Mouse (Mus musculus) CH12.LX (cell line): ENCODE results near the gene Tek. TPM values are rescaled to one million over a fixed set of nuclear protein-coding genes. Genes with fewer than 3 reads are reported as not detected.

Source experiments
- DNase-seq: peaks from one replicate; pipeline ENCODE4 v3.0.0-alpha.2; 2013; ENCODE audit errors: extremely low read depth
- H3K27ac ChIP-seq: 2 replicates; pipeline ENCODE4 v1.5.1; 2012; ENCODE audit warnings: low read depth, mild to moderate bottlenecking, control low read depth, moderate library complexity; ENCODE audit not compliant: insufficient read depth
- H3K27me3 ChIP-seq: replicated peaks from 2 replicates; pipeline ENCODE3; 2012; ENCODE audit warnings: inconsistent platforms
- H3K36me3 ChIP-seq, 2 experiments: replicated peaks in 1 of 2; 2 replicates each; pipeline versions ENCODE3 to v1.6.1; 2012; ENCODE audit warnings: inconsistent platforms in 1 of 2, low read length in 1 of 2, mild to moderate bottlenecking in 1 of 2, mixed read lengths in 1 of 2, moderate library complexity in 1 of 2; ENCODE audit not compliant: control insufficient read depth in 1 of 2, insufficient read depth in 1 of 2
- H3K4me1 ChIP-seq, 2 experiments: 2 replicates each; pipeline ENCODE4 v1.6.1; 2012; ENCODE audit warnings: inconsistent platforms in 1 of 2, moderate library complexity in 1 of 2; ENCODE audit not compliant: insufficient read depth in 2 of 2, control insufficient read depth in 1 of 2
- H3K4me2 ChIP-seq: 2 replicates; pipeline ENCODE4 v1.6.1; 2012; ENCODE audit warnings: low read depth, mild to moderate bottlenecking, control low read depth; ENCODE audit not compliant: poor library complexity, insufficient read depth, severe bottlenecking
- H3K4me3 ChIP-seq, 3 experiments: fragments of 150-350 bp in 1 of 3; sonication (generic) in 1 of 3; replicated peaks in 1 of 3; 2 replicates each; pipeline versions ENCODE3 to v1.5.1; 2011 to 2012; ENCODE audit warnings: low read depth in 2 of 3, low read length in 2 of 3, mild to moderate bottlenecking in 2 of 3, moderate library complexity in 2 of 3, control low read depth in 1 of 3, improper control_type of control experiment in 1 of 3, inconsistent platforms in 1 of 3, mixed read lengths in 1 of 3; ENCODE audit not compliant: poor library complexity in 1 of 3
- H3K79me2 ChIP-seq: replicated peaks from 2 replicates; pipeline ENCODE4 v1.6.1; 2012; ENCODE audit warnings: mild to moderate bottlenecking, moderate library complexity; ENCODE audit not compliant: control insufficient read depth, poor library complexity, insufficient read depth, severe bottlenecking; ENCODE audit errors: extremely low read depth
- H3K9ac ChIP-seq: 2 replicates; pipeline ENCODE4 v1.6.1; 2012; ENCODE audit warnings: low read depth, mild to moderate bottlenecking, control low read depth, moderate library complexity; ENCODE audit not compliant: insufficient read depth
- H3K9me3 ChIP-seq: replicated peaks from 2 replicates; pipeline ENCODE3; 2012; ENCODE audit warnings: low read length, inconsistent platforms, mixed read lengths
- CHD2 ChIP-seq: IDR thresholded peaks from 2 replicates; pipeline ENCODE4 v1.6.1; 2011; ENCODE audit warnings: low read length, improper control_type of control experiment
- E2F4 ChIP-seq: IDR thresholded peaks from 2 replicates; pipeline ENCODE4 v1.6.1; 2011; ENCODE audit warnings: low read depth, low read length, improper control_type of control experiment; ENCODE audit not compliant: insufficient replicate concordance
- EP300 ChIP-seq: IDR thresholded peaks from 2 replicates; pipeline ENCODE4 v1.6.1; 2011; ENCODE audit warnings: low read length, improper control_type of control experiment
- GABPA ChIP-seq: IDR thresholded peaks from 2 replicates; pipeline ENCODE4 v1.6.1; 2012; ENCODE audit warnings: low read depth, low read length, improper control_type of control experiment, inconsistent platforms; ENCODE audit not compliant: insufficient replicate concordance
- IRF4 ChIP-seq: IDR thresholded peaks from 2 replicates; pipeline ENCODE4 v1.6.1; 2014; ENCODE audit warnings: low read depth, mild to moderate bottlenecking, inconsistent platforms, low read length, improper control_type of control experiment
- MAX ChIP-seq: IDR thresholded peaks from 2 replicates; pipeline ENCODE4 v1.6.1; 2011; ENCODE audit warnings: low read length, improper control_type of control experiment
- MEF2A ChIP-seq: IDR thresholded peaks from 2 replicates; pipeline ENCODE4 v1.6.1; 2014; ENCODE audit warnings: low read depth, mild to moderate bottlenecking, inconsistent platforms, low read length, improper control_type of control experiment, borderline replicate concordance
- MXI1 ChIP-seq: IDR thresholded peaks from 2 replicates; pipeline ENCODE4 v1.6.1; 2011; ENCODE audit warnings: mild to moderate bottlenecking, low read depth, low read length, improper control_type of control experiment
- MYC ChIP-seq: IDR thresholded peaks from 2 replicates; pipeline ENCODE4 v1.6.1; 2011; ENCODE audit warnings: low read depth, mild to moderate bottlenecking, improper control_type of control experiment, low read length
- NRF1 ChIP-seq: IDR thresholded peaks from 2 replicates; pipeline ENCODE4 v1.6.1; 2014; ENCODE audit warnings: low read depth, mild to moderate bottlenecking, inconsistent platforms, low read length, improper control_type of control experiment, moderate library complexity
- PAX5 ChIP-seq: IDR thresholded peaks from 2 replicates; pipeline ENCODE4 v1.6.1; 2012; ENCODE audit warnings: low read length, inconsistent platforms, mixed read lengths
- POLR2AphosphoS2 ChIP-seq: IDR thresholded peaks from 2 replicates; pipeline ENCODE4 v1.6.1; 2011; ENCODE audit warnings: low read depth, low read length, improper control_type of control experiment
- RAD21 ChIP-seq: IDR thresholded peaks from 2 replicates; pipeline ENCODE4 v1.6.1; 2011; ENCODE audit warnings: low read depth, mild to moderate bottlenecking, low read length, improper control_type of control experiment, moderate library complexity
- SMC3 ChIP-seq: IDR thresholded peaks from 2 replicates; pipeline ENCODE4 v1.6.1; 2011; ENCODE audit warnings: low read depth, low read length, improper control_type of control experiment
- TCF12 ChIP-seq: IDR thresholded peaks from 2 replicates; pipeline ENCODE4 v1.6.1; 2014; ENCODE audit warnings: low read depth, mild to moderate bottlenecking, inconsistent platforms, low read length, improper control_type of control experiment
- UBTF ChIP-seq: IDR thresholded peaks from 2 replicates; pipeline ENCODE4 v1.6.1; 2012; ENCODE audit warnings: low read depth, mild to moderate bottlenecking, inconsistent platforms, low read length, improper control_type of control experiment, moderate library complexity
- USF1 ChIP-seq: IDR thresholded peaks from 2 replicates; pipeline ENCODE4 v1.6.1; 2014; ENCODE audit warnings: low read depth, mild to moderate bottlenecking, inconsistent platforms, low read length, improper control_type of control experiment
- USF2 ChIP-seq: conservative IDR thresholded peaks from 2 replicates; pipeline ENCODE4 v1.6.1; 2011; ENCODE audit warnings: low read depth, low read length, improper control_type of control experiment
- ZKSCAN1 ChIP-seq: IDR thresholded peaks from 2 replicates; pipeline ENCODE4 v1.6.1; 2012; ENCODE audit warnings: low read depth, inconsistent platforms, low read length, improper control_type of control experiment, borderline replicate concordance
- ZNF384 ChIP-seq: IDR thresholded peaks from 2 replicates; pipeline ENCODE4 v1.6.1; 2012; ENCODE audit warnings: low read depth, low read length, improper control_type of control experiment, inconsistent platforms
- dilution Hi-C: fragments of 300-500 bp; cut with MboI; formaldehyde crosslinking; loops from 2 replicates; pipeline ENCODE4 v1.14.3; 2020; ENCODE audit warnings: low sequenced_read_pairs; ENCODE audit not compliant: extremely low pct_unique_long_range_greater_than_20kb, extremely low pct_ligation_motif_present
- in situ Hi-C: fragments of 300-500 bp; cut with MboI; formaldehyde crosslinking; loops from 3 replicates; pipeline ENCODE4 v1.14.3; 2019; ENCODE audit warnings: low sequenced_read_pairs, low pct_ligation_motif_present, low pct_unique_long_range_greater_than_20kb, mixed read lengths
- polyA plus RNA-seq: library from polyadenylated mRNA; unstranded; fragments of >175 nt; gene quantifications from 2 replicates; pipeline ENCODE4 v1.2.1, GENCODE M21; 2012; ENCODE audit warnings: low read depth; ENCODE audit not compliant: insufficient read length
- total RNA-seq, 2 experiments: library from RNA; depleted of rRNA; stranded (reverse); fragments of 300-350 nt in 1 of 2; fragments of >200 nt in 1 of 2; gene quantifications; 2 replicates each; pipeline ENCODE4 v1.2.3; 2012 to 2014

Gene Tek
- total and polyA plus RNA-seq, 3 experiments = 0.06 to 0.47 (median 0.17) TPM

DNA sequence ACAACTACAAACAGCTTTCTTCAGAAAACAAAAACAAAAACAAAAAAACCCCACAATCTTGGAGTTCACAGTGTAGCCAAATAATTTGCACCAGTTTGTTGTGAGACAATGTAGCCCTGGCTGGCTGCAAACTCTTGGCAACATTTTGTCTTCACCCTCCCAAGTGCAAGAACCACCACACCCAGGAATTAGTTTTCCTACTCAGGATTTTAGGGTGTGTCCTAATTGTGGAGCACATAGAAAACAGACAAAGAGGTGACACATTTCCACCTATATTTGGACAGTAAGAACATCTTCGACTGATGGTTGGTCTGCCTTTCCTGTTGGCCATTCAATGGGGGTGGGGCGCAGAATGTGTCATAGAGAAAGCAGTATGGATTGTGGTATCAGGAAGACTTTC, 46.8 kb downstream of the Tek start:
- H3K4me3 ChIP-seq = no peak overlapping the region
- TF ChIP-seq ZNF384 (no peak), RAD21 (no peak), PAX5 (no peak), USF1 (no peak), POLR2AphosphoS2 (no peak), MAX (no peak), ZKSCAN1 (no peak), CHD2 (no peak), GABPA (no peak), SMC3 (no peak)
- no peaks in the 10 kb centered on the region for H3K79me2 ChIP-seq
- no peak overlapping the region for H3K27ac ChIP-seq
- no peaks in the 10 kb centered on the region for H3K9me3 ChIP-seq
- dilution Hi-C loops (no loop called here), in situ Hi-C loops (no loop called here)
- H3K36me3 ChIP-seq = no peaks in the 10 kb centered on the region
- H3K4me1 ChIP-seq = no peaks in the 10 kb centered on the region; a peak in 1 of 4 replicates
- no peak overlapping the region for H3K9ac ChIP-seq
- DNase-seq = no peak
- H3K27me3 ChIP-seq = no peaks in the 10 kb centered on the region
- no peak overlapping the region for H3K4me2 ChIP-seq

- in situ Hi-C loops (no loop called here), dilution Hi-C loops (no loop called here)
- H3K27ac ChIP-seq = no peak overlapping the region
- no peaks in the 10 kb centered on the region for H3K36me3 ChIP-seq
- H3K4me2 ChIP-seq = no peak overlapping the region
- H3K9me3 ChIP-seq = no peaks in the 10 kb centered on the region
- no peak overlapping the region for H3K9ac ChIP-seq
- TF ChIP-seq RAD21 (no peak), MXI1 (no peak), MYC (no peak), EP300 (no peak), MEF2A (no peak), CHD2 (no peak), E2F4 (no peak), USF2 (no peak), ZKSCAN1 (no peak), NRF1 (no peak), UBTF (no peak), TCF12 (no peak), USF1 (no peak), PAX5 (no peak), IRF4 (no peak)
- no peak overlapping the region for H3K4me3 ChIP-seq
- DNase-seq = no peak
- H3K4me1 ChIP-seq = no peaks in the 10 kb centered on the region
- H3K79me2 ChIP-seq = no peaks in the 10 kb centered on the region
- no peaks in the 10 kb centered on the region for H3K27me3 ChIP-seq
These were observed 64.1 kb downstream of the Tek start for GRCm38 (mm10) chr4:94803187-94803586.
